Mouse (Mus musculus): ENCODE measurements around the gene Trim13.

DNA sequence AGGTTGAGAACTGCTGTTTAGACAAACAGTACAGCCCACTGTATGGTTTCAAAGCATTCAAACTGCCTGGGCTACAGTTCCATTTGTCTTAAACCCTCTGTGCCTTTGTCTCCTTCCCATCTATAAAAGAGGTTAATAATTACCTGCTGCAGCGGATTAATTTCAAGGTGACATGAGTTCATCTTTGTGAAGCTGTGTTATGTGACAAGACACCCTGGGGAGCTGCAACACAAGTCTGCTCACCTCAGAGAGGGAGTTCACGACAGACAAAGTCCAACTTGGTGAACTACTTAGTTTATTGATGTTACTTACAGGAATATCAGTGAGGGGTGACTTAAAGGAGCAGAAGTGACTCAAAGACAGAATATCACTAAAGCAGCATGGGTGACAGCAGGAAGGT, 25.9 kb upstream of the Trim13 start:
- TF ChIP-seq CTCF (IDR thresholded peaks at IDR 0.05; ENCODE audit: control insufficient read depth, insufficient read depth, low read length) (no peak), POLR2A (IDR thresholded peaks at IDR 0.05; ENCODE audit: borderline replicate concordance, control insufficient read depth, low read depth, low read length) (no peak)
